Mouse (Mus musculus) layer of hippocampus, postnatal 14 days (tissue): ENCODE measurements at regions not wholly inside any gene's neighbourhood (a gene's known extent, or its start where the extent isn't known, plus 50 kb on each side); places are given as distances from the start of the nearest gene placed in this dataset.

ENCODE experiments used
- DNase-seq, 2 experiments: peaks; one replicate each; pipeline ENCODE4 v3.0.0; 2021 to 2022; ENCODE audit warnings: low spot score in 2 of 2, mixed read lengths in 1 of 2

GRCm38 (mm10) chr5:85285856-85286255, 779.5 kb downstream of the Cenpc1 start:
- peak in 1 of 2 experiments; percentile 49 for DNase-seq

GRCm38 (mm10) chr5:85248453-85248852, 816.9 kb downstream of the Cenpc1 start:
- no peak for DNase-seq

GRCm38 (mm10) chr5:85240380-85240779, 823.2 kb upstream of the Epha5 start:
- DNase-seq = no peak

DNA sequence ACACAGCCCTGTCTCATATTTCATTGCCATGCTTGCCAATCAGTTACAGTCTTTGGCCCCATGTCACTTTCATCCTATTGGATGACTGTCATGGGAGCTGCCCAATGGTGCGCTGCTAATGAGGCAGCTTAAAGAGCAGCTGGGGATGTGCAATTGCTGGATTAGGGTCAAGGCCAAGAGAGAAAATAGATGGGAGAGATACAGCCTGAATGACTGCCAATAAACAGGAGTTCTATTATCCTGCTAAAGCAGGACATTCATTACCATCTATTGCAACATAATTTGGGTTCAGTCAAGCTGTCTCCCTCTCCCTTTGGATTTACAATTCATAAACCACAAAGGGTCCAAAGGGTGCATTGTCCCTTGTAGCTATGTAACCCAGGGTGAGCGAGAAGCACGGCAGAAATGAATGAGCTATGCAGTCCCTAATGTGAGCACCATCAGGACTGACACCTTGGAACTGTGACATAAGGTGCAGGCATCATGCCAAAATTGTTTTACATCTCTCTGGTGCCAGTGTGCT, 822.4 kb upstream of the Epha5 start:
- DNase-seq = peak; percentile 14 to 55
